Mouse (Mus musculus) MEL (cell line): ENCODE data around the gene Rheb.

Experiments
- CTCF ChIP-seq, 3 experiments: IDR thresholded peaks in 2 of 3; conservative IDR thresholded peaks in 1 of 3; 2 replicates each; pipeline ENCODE4 v1.5.1; 2011 to 2012; ENCODE audit warnings: low read length in 3 of 3, low read depth in 2 of 3, mild to moderate bottlenecking in 2 of 3, improper control_type of control experiment in 1 of 3, inconsistent platforms in 1 of 3, mixed read lengths in 1 of 3, moderate library complexity in 1 of 3; ENCODE audit not compliant: control insufficient read depth in 1 of 3, insufficient read depth in 1 of 3, poor library complexity in 1 of 3, severe bottlenecking in 1 of 3
- GATA1 ChIP-seq: IDR thresholded peaks from 2 replicates; pipeline ENCODE4 v1.6.1; 2011; ENCODE audit warnings: low read depth, low read length, improper control_type of control experiment
- POLR2A ChIP-seq, 2 experiments: IDR thresholded peaks; 2 replicates each; pipeline ENCODE4 v1.6.1; 2011 to 2012; ENCODE audit warnings: low read length in 2 of 2, mild to moderate bottlenecking in 2 of 2, control low read depth in 1 of 2, improper control_type of control experiment in 1 of 2, low read depth in 1 of 2, moderate library complexity in 1 of 2; ENCODE audit not compliant: control insufficient read depth in 1 of 2, insufficient read depth in 1 of 2, poor library complexity in 1 of 2
- SMC3 ChIP-seq: IDR thresholded peaks from 2 replicates; pipeline ENCODE4 v1.6.1; 2011; ENCODE audit warnings: low read depth, low read length, improper control_type of control experiment

- TF ChIP-seq CTCF (IDR thresholded peaks at IDR 0.05 in 2 of 3, conservative IDR thresholded peaks at IDR 0.05 in 1 of 3; ENCODE audit: control insufficient read depth in 1 of 3, insufficient read depth in 1 of 3, low read depth in 2 of 3, low read length in 3 of 3, poor library complexity in 1 of 3, severe bottlenecking in 1 of 3) (no peak), SMC3 (no peak), POLR2A (IDR thresholded peaks at IDR 0.05; ENCODE audit: control insufficient read depth in 1 of 2, insufficient read depth in 1 of 2, low read depth in 1 of 2, low read length in 2 of 2, poor library complexity in 1 of 2) (no peak), GATA1 (0 out of 2 replicates have a peak, but pooled peaks have one; percentile 26)
Measured at GRCm38 (mm10) chr5:24873221-24873620, 30.8 kb upstream of the Rheb start.
